Mouse (Mus musculus): ENCODE data around the gene Rnf126. TPM values are rescaled to one million over a fixed set of nuclear protein-coding genes. Genes with fewer than 3 reads are reported as not detected.

Rnf126 gene
- polyA plus RNA-seq, 1 experiment from 2014 or later = 65.1 TPM

- H3K27ac ChIP-seq (replicated peaks; ENCODE audit: low read depth, low read length) = no peak overlapping the region
- peaks cover 11% of the 10 kb centered on the region for H3K36me3 ChIP-seq (replicated peaks; ENCODE audit: control insufficient read depth, insufficient read depth, low read depth, low read length)
- no peak overlapping the region for H3K9ac ChIP-seq (replicated peaks; ENCODE audit: low read length)
- H3K9me3 ChIP-seq (replicated peaks; ENCODE audit: control insufficient read depth, low read length) = no peaks in the 10 kb centered on the region
- H3K4me2 ChIP-seq (ENCODE audit: low read depth, low read length) = no peak overlapping the region
- no peak overlapping the region for H3K4me3 ChIP-seq (ENCODE audit: low read depth, low read length)
- ATAC-seq (replicated peaks; ENCODE audit: insufficient number of reproducible peaks, low FRiP score, low TSS enrichment, low read depth) = no peak
- 93% methylated on average over 1 of the region's 1 CpGs for WGBS
- peaks cover 5% of the 10 kb centered on the region; the same call in 1 of the 2 replicates for H3K27me3 ChIP-seq (ENCODE audit: control insufficient read depth, insufficient read depth, low read length)
- no peaks in the 10 kb centered on the region for H3K4me1 ChIP-seq (ENCODE audit: control insufficient read depth, insufficient read depth, low read length)
- DNase-seq (ENCODE audit: low spot score) = no peak
Measured at GRCm38 (mm10) chr10:79732500-79732899, 34.3 kb downstream of the Rnf126 start.

GRCm38 (mm10) chr10:79729357-79729965 is 37.3 kb downstream of the Rnf126 start:
- Histone ChIP-seq H3K27me3 (ENCODE audit: control insufficient read depth, insufficient read depth, low read length) (no peaks in the 10 kb centered on the region), H3K9ac (replicated peaks; ENCODE audit: low read length) (no peak overlapping the region), H3K27ac (replicated peaks; ENCODE audit: low read depth, low read length) (no peak overlapping the region), H3K4me3 (ENCODE audit: low read depth, low read length) (no peak overlapping the region), H3K4me1 (ENCODE audit: control insufficient read depth, insufficient read depth, low read length) (no peaks in the 10 kb centered on the region), H3K4me2 (ENCODE audit: low read depth, low read length) (no peak overlapping the region), H3K9me3 (replicated peaks; ENCODE audit: control insufficient read depth, low read length) (no peaks in the 10 kb centered on the region), H3K36me3 (replicated peaks; ENCODE audit: control insufficient read depth, insufficient read depth, low read depth, low read length) (no peaks in the 10 kb centered on the region)
- ATAC-seq (replicated peaks; ENCODE audit: insufficient number of reproducible peaks, low FRiP score, low TSS enrichment, low read depth) = 0 out of 2 replicates have a peak, but pooled peaks have one; percentile 14
- WGBS = 84% methylated on average over 13 of the region's 13 CpGs
- DNase-seq (ENCODE audit: low spot score) = no peak

- Histone ChIP-seq H3K4me3 (ENCODE audit: low read depth, low read length) (no peak overlapping the region), H3K4me2 (ENCODE audit: low read depth, low read length) (no peak overlapping the region), H3K9me3 (replicated peaks; ENCODE audit: control insufficient read depth, low read length) (no peaks in the 10 kb centered on the region), H3K9ac (replicated peaks; ENCODE audit: low read length) (no peak overlapping the region), H3K36me3 (replicated peaks; ENCODE audit: control insufficient read depth, insufficient read depth, low read depth, low read length) (no peaks in the 10 kb centered on the region; the same call in 1 of the 2 replicates), H3K4me1 (ENCODE audit: control insufficient read depth, insufficient read depth, low read length) (no peaks in the 10 kb centered on the region), H3K27ac (replicated peaks; ENCODE audit: low read depth, low read length) (no peak overlapping the region), H3K27me3 (ENCODE audit: control insufficient read depth, insufficient read depth, low read length) (no peaks in the 10 kb centered on the region)
- DNase-seq (ENCODE audit: low spot score) (no peak), ATAC-seq (replicated peaks; ENCODE audit: insufficient number of reproducible peaks, low FRiP score, low TSS enrichment, low read depth) (no peak)
- 73% methylated on average over 28 of the region's 28 CpGs for WGBS
Measured at GRCm38 (mm10) chr10:79728323-79729249, 38.2 kb downstream of the Rnf126 start.

GRCm38 (mm10) chr10:79726090-79726489 is 40.7 kb downstream of the Rnf126 start:
- Histone ChIP-seq H3K9ac (replicated peaks; ENCODE audit: low read length) (no peak overlapping the region), H3K9me3 (replicated peaks; ENCODE audit: control insufficient read depth, low read length) (no peaks in the 10 kb centered on the region), H3K4me1 (ENCODE audit: control insufficient read depth, insufficient read depth, low read length) (no peaks in the 10 kb centered on the region), H3K4me2 (ENCODE audit: low read depth, low read length) (no peak overlapping the region), H3K27me3 (ENCODE audit: control insufficient read depth, insufficient read depth, low read length) (no peaks in the 10 kb centered on the region), H3K4me3 (ENCODE audit: low read depth, low read length) (no peak overlapping the region), H3K36me3 (replicated peaks; ENCODE audit: control insufficient read depth, insufficient read depth, low read depth, low read length) (no peaks in the 10 kb centered on the region; the same call in 1 of the 2 replicates), H3K27ac (replicated peaks; ENCODE audit: low read depth, low read length) (no peak overlapping the region)
- DNase-seq (ENCODE audit: low spot score) (no peak), ATAC-seq (replicated peaks; ENCODE audit: insufficient number of reproducible peaks, low FRiP score, low TSS enrichment, low read depth) (no peak)
- WGBS = 34% methylated on average over 11 of the region's 11 CpGs

GRCm38 (mm10) chr10:79723692-79724091 is 43.1 kb downstream of the Rnf126 start:
- DNase-seq (ENCODE audit: low spot score) (no peak), ATAC-seq (replicated peaks; ENCODE audit: insufficient number of reproducible peaks, low FRiP score, low TSS enrichment, low read depth) (no peak)
- Histone ChIP-seq H3K4me1 (ENCODE audit: control insufficient read depth, insufficient read depth, low read length) (no peaks in the 10 kb centered on the region), H3K9ac (replicated peaks; ENCODE audit: low read length) (no peak overlapping the region), H3K4me3 (ENCODE audit: low read depth, low read length) (no peak overlapping the region), H3K36me3 (replicated peaks; ENCODE audit: control insufficient read depth, insufficient read depth, low read depth, low read length) (no peaks in the 10 kb centered on the region; the same call in 1 of the 2 replicates), H3K27ac (replicated peaks; ENCODE audit: low read depth, low read length) (no peak overlapping the region), H3K4me2 (ENCODE audit: low read depth, low read length) (no peak overlapping the region), H3K9me3 (replicated peaks; ENCODE audit: control insufficient read depth, low read length) (no peaks in the 10 kb centered on the region), H3K27me3 (ENCODE audit: control insufficient read depth, insufficient read depth, low read length) (no peaks in the 10 kb centered on the region)
- 82% methylated on average over 7 of the region's 7 CpGs for whole genome bisulfite sequencing

GRCm38 (mm10) chr10:79723047-79723446 is 43.7 kb downstream of the Rnf126 start:
- Histone ChIP-seq H3K27me3 (ENCODE audit: control insufficient read depth, insufficient read depth, low read length) (no peaks in the 10 kb centered on the region), H3K9ac (replicated peaks; ENCODE audit: low read length) (no peak overlapping the region), H3K9me3 (replicated peaks; ENCODE audit: control insufficient read depth, low read length) (no peaks in the 10 kb centered on the region), H3K4me1 (ENCODE audit: control insufficient read depth, insufficient read depth, low read length) (no peaks in the 10 kb centered on the region), H3K4me2 (ENCODE audit: low read depth, low read length) (no peak overlapping the region), H3K36me3 (replicated peaks; ENCODE audit: control insufficient read depth, insufficient read depth, low read depth, low read length) (no peaks in the 10 kb centered on the region; the same call in 1 of the 2 replicates), H3K27ac (replicated peaks; ENCODE audit: low read depth, low read length) (no peak overlapping the region), H3K4me3 (ENCODE audit: low read depth, low read length) (no peak overlapping the region)
- 73% methylated on average over 6 of the region's 6 CpGs for WGBS
- ATAC-seq (replicated peaks; ENCODE audit: insufficient number of reproducible peaks, low FRiP score, low TSS enrichment, low read depth) (no peak), DNase-seq (ENCODE audit: low spot score) (no peak)

GRCm38 (mm10) chr10:79721089-79721488 is 45.7 kb downstream of the Rnf126 start:
- DNase-seq (ENCODE audit: low spot score) (no peak), ATAC-seq (replicated peaks; ENCODE audit: insufficient number of reproducible peaks, low FRiP score, low TSS enrichment, low read depth) (no peak)
- H3K36me3 ChIP-seq (replicated peaks; ENCODE audit: control insufficient read depth, insufficient read depth, low read depth, low read length) = no peaks in the 10 kb centered on the region; the same call in 1 of the 2 replicates
- H3K9ac ChIP-seq (replicated peaks; ENCODE audit: low read length) = no peak overlapping the region
- WGBS = 68% methylated on average over 5 of the region's 5 CpGs
- H3K4me3 ChIP-seq (ENCODE audit: low read depth, low read length) = no peak overlapping the region
- peaks cover 4% of the 10 kb centered on the region; the same call in 1 of the 2 replicates for H3K4me1 ChIP-seq (ENCODE audit: control insufficient read depth, insufficient read depth, low read length)
- H3K9me3 ChIP-seq (replicated peaks; ENCODE audit: control insufficient read depth, low read length) = no peaks in the 10 kb centered on the region
- no peak overlapping the region for H3K27ac ChIP-seq (replicated peaks; ENCODE audit: low read depth, low read length)
- no peak overlapping the region for H3K4me2 ChIP-seq (ENCODE audit: low read depth, low read length)
- H3K27me3 ChIP-seq (ENCODE audit: control insufficient read depth, insufficient read depth, low read length) = peaks cover 18% of the 10 kb centered on the region

Measured in embryonic facial prominence, embryonic 11.5 days (tissue).